Mouse (Mus musculus) embryonic facial prominence, embryonic 11.5 days (tissue): ENCODE data around the gene Mast4. TPM values are rescaled to one million over a fixed set of nuclear protein-coding genes. Genes with fewer than 3 reads are reported as not detected.

ENCODE experiments used
- ATAC-seq: fragments of 200-750 bp; cut with Nextera tagmentation; replicated peaks from 2 replicates; pipeline ENCODE4 v1.8.0; 2017; ENCODE audit warnings: low read depth; ENCODE audit not compliant: insufficient number of reproducible peaks, low FRiP score, low TSS enrichment
- DNase-seq: peaks from one replicate; pipeline ENCODE4 v3.0.0-alpha.2; 2015; ENCODE audit warnings: low spot score
- H3K27ac ChIP-seq: fragments of 300-500 bp; sonication (generic); replicated peaks from 2 replicates; pipeline ENCODE4 v1.5.1; 2014; ENCODE audit warnings: mild to moderate bottlenecking, low read depth, low read length, control low read depth
- H3K27me3 ChIP-seq: fragments of 300-500 bp; sonication (generic); 2 replicates; pipeline ENCODE4 v1.6.1; 2014; ENCODE audit warnings: mild to moderate bottlenecking, low read length, moderate library complexity, mixed read lengths; ENCODE audit not compliant: control insufficient read depth, insufficient read depth
- H3K36me3 ChIP-seq: fragments of 300-500 bp; sonication (generic); replicated peaks from 2 replicates; pipeline ENCODE4 v1.6.1; 2014; ENCODE audit warnings: low read depth, mild to moderate bottlenecking, low read length, moderate library complexity, mixed read lengths; ENCODE audit not compliant: control insufficient read depth, insufficient read depth
- H3K4me1 ChIP-seq: fragments of 300-500 bp; sonication (generic); 2 replicates; pipeline ENCODE4 v1.6.1; 2014; ENCODE audit warnings: low read length, mixed read lengths; ENCODE audit not compliant: control insufficient read depth, insufficient read depth
- H3K4me2 ChIP-seq: fragments of 300-500 bp; sonication (generic); 2 replicates; pipeline ENCODE4 v1.6.1; 2014; ENCODE audit warnings: low read depth, mild to moderate bottlenecking, control low read depth, low read length, moderate library complexity
- H3K4me3 ChIP-seq: fragments of 300-500 bp; sonication (generic); 2 replicates; pipeline ENCODE4 v1.5.1; 2014; ENCODE audit warnings: low read depth, low read length, control low read depth
- H3K9ac ChIP-seq: fragments of 300-500 bp; sonication (generic); replicated peaks from 2 replicates; pipeline ENCODE4 v1.6.1; 2014; ENCODE audit warnings: mild to moderate bottlenecking, control low read depth, low read length
- H3K9me3 ChIP-seq: fragments of 300-500 bp; sonication (generic); replicated peaks from 2 replicates; pipeline ENCODE4 v1.6.1; 2016; ENCODE audit warnings: mild to moderate bottlenecking, low read length, inconsistent platforms, mixed read lengths; ENCODE audit not compliant: control insufficient read depth
- WGBS: fragments of 180-500 bp; shearing (Covaris S2); extraction: QIAGEN DNeasy Blood & Tissue Kit; methylation state at CpG from one replicate; pipeline ENCODE4 v1.1.7; 2014; 5-methylcytosine and 5-hydroxymethylcytosine counted together
- polyA plus RNA-seq: library from polyadenylated mRNA; unstranded; fragments of >200 nt; fragmentation: Nextera tagmentation; extraction: Ambion mirVana; gene quantifications from 2 replicates; pipeline ENCODE4 v1.2.1, GENCODE M21; 2014

Mast4 gene
- polyA plus RNA-seq, 1 experiment from 2014 or later = 17.1 TPM

- H3K9me3 ChIP-seq = no peaks in the 10 kb centered on the region
- H3K4me3 ChIP-seq = no peak overlapping the region
- DNase-seq (no peak), ATAC-seq (no peak)
- H3K27me3 ChIP-seq = no peaks in the 10 kb centered on the region
- 79% methylated on average over 4 of the region's 4 CpGs for WGBS
- no peak overlapping the region for H3K27ac ChIP-seq
- H3K4me1 ChIP-seq = no peaks in the 10 kb centered on the region; the same call in 1 of the 2 replicates
- no peaks in the 10 kb centered on the region for H3K36me3 ChIP-seq
- H3K4me2 ChIP-seq = no peak overlapping the region
- no peak overlapping the region for H3K9ac ChIP-seq
These were observed 430.6 kb downstream of the Mast4 start for GRCm38 (mm10) chr13:102903689-102904088.

GRCm38 (mm10) chr13:102902123-102902522 lies 432.2 kb downstream of the Mast4 start:
- Histone ChIP-seq H3K36me3 (no peaks in the 10 kb centered on the region), H3K4me3 (no peak overlapping the region), H3K9ac (no peak overlapping the region), H3K27ac (no peak overlapping the region), H3K4me2 (no peak overlapping the region), H3K27me3 (no peaks in the 10 kb centered on the region), H3K9me3 (no peaks in the 10 kb centered on the region), H3K4me1 (no peaks in the 10 kb centered on the region; the same call in 1 of the 2 replicates)
- WGBS = 73% methylated on average over 7 of the region's 7 CpGs
- ATAC-seq (no peak), DNase-seq (no peak)

GRCm38 (mm10) chr13:102900531-102900930 lies 433.8 kb downstream of the Mast4 start:
- 77% methylated on average over 8 of the region's 8 CpGs for WGBS

GRCm38 (mm10) chr13:102900083-102900420 lies 434.2 kb downstream of the Mast4 start:
- DNase-seq (no peak), ATAC-seq (no peak)
- Histone ChIP-seq H3K9me3 (no peaks in the 10 kb centered on the region), H3K27ac (no peak overlapping the region), H3K9ac (no peak overlapping the region), H3K4me2 (no peak overlapping the region), H3K4me1 (no peaks in the 10 kb centered on the region; the same call in 1 of the 2 replicates), H3K36me3 (no peaks in the 10 kb centered on the region), H3K4me3 (no peak overlapping the region), H3K27me3 (no peaks in the 10 kb centered on the region)
- 50% methylated on average over 2 of the region's 2 CpGs for WGBS

More at GRCm38 (mm10) chr13:102900531-102900930, 433.8 kb downstream of the Mast4 start:
- ATAC-seq (no peak), DNase-seq (no peak)
- Histone ChIP-seq H3K36me3 (no peaks in the 10 kb centered on the region), H3K9me3 (no peaks in the 10 kb centered on the region), H3K27me3 (no peaks in the 10 kb centered on the region), H3K9ac (no peak overlapping the region), H3K4me1 (no peaks in the 10 kb centered on the region; the same call in 1 of the 2 replicates), H3K4me2 (no peak overlapping the region), H3K4me3 (no peak overlapping the region), H3K27ac (no peak overlapping the region)

DNA sequence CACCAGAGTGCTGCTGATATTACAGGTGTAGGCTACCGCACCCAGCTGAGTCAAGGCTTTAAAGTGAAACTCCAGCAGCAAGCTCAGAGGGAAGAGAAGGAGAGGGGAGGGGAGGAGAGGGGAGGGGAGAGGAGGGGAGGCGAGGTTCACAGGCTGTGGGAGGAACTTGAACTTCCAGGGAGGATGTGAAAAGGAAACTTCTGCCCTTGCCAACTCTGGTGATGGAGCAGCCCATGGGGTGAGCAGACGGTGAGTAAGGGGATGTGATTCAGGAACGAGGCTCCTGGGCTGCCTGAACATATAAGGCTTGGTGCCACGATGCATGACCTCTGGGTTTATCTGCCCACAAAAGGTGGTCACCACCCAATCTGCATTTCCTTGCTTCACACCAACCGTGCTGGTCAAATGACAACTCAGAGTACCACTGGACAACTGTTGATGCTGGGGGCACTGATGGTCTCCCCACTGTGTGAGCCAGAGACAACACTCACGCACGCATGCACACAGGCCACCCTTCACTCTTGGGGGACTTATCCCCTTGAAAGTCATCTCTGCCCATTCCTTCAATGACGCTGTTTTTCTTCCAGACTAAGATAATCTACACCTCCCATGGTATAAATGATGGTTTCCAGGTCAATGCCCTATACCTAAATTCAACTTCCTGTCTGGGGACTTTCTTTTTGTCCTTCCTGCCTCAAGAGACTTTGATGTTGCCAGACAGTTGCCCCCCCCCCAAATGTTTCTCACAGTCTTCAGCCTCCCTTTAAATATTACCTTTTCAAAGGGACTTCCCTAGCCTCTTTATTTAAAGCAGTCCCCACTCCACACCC lies 434.8 kb downstream of the Mast4 start:
- H3K27me3 ChIP-seq = no peaks in the 10 kb centered on the region
- ATAC-seq (no peak; the same call in 1 of the 2 replicates), DNase-seq (no peak)
- no peaks in the 10 kb centered on the region for H3K36me3 ChIP-seq
- H3K4me2 ChIP-seq = no peak overlapping the region
- H3K4me1 ChIP-seq = peaks cover 2% of the 10 kb centered on the region
- no peaks in the 10 kb centered on the region for H3K9me3 ChIP-seq
- H3K27ac ChIP-seq = no peak overlapping the region
- H3K4me3 ChIP-seq = no peak overlapping the region
- H3K9ac ChIP-seq = no peak overlapping the region
- 71% methylated on average over 9 of the region's 9 CpGs for WGBS

DNA sequence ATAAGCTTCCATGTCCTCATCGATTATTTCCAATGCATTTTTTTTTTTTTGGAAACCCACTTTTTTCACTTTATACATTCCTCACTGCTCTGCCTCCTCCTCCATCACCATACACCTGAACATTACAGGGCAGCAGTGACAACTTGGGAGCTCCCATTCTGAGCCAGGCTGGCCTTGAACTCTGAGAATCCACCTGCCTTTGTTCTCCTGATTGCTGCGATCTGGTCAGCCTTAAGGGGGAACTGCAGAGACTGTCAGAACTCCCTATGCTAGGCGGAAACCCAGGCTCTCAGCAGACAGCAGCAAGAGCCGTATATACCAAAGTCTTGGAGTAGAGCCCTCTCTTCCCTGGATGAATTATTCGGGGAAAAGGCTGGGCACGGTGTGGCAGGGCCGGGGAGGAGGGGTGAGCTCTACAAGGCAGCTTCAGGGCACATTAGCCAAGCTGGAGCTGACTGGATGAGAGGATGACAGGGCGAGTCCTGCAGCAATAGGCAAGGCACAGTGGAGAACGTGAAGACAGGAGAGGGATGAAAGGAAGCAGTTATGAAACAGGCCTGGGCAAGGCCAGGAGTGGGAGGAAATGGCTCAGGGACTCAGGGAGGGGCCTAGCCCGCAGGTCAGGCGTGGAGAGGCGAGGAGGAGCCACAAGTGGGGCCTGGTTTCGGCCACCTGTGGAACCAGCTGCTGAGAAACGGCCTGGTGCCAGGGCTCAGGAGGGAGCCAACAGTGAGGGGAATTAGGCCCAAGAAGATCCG lies 435.7 kb downstream of the Mast4 start:
- Histone ChIP-seq H3K9ac (no peak overlapping the region), H3K4me2 (no peak overlapping the region), H3K4me3 (no peak overlapping the region), H3K27me3 (no peaks in the 10 kb centered on the region), H3K4me1 (peaks cover 3% of the 10 kb centered on the region), H3K36me3 (no peaks in the 10 kb centered on the region), H3K27ac (no peak overlapping the region), H3K9me3 (no peaks in the 10 kb centered on the region)
- DNase-seq (no peak), ATAC-seq (peak; percentile 35)
- WGBS = 47% methylated on average over 15 of the region's 15 CpGs

DNA sequence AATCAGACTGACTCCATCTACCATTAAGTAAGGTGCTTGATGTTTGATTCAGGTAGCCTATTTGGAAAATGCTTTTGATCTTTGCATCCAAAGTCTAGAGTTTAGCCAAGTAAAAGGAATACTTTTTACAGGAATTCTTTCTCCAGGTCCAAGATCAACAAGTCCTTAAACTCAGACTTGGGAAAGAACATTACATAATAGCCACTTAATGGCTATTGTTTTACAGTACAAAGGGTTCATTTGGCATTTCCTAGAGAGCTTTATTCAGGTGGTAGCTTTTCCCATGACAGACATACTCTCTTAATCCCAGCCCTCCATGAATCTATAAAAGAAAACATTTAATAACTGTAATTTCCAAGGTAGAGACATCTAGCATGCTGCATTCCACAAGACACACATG lies 438.0 kb downstream of the Mast4 start:
- Histone ChIP-seq H3K4me1 (peaks cover 3% of the 10 kb centered on the region), H3K27me3 (no peaks in the 10 kb centered on the region), H3K9ac (no peak overlapping the region), H3K9me3 (no peaks in the 10 kb centered on the region), H3K4me3 (no peak overlapping the region), H3K27ac (no peak overlapping the region), H3K36me3 (no peaks in the 10 kb centered on the region), H3K4me2 (no peak overlapping the region)
- DNase-seq (no peak), ATAC-seq (no peak)

GRCm38 (mm10) chr13:102895894-102896293 lies 438.4 kb downstream of the Mast4 start:
- H3K27ac ChIP-seq = no peak overlapping the region
- no peaks in the 10 kb centered on the region for H3K36me3 ChIP-seq
- no peak overlapping the region for H3K4me2 ChIP-seq
- peaks cover 3% of the 10 kb centered on the region for H3K4me1 ChIP-seq
- no peaks in the 10 kb centered on the region for H3K27me3 ChIP-seq
- H3K4me3 ChIP-seq = no peak overlapping the region
- 59% methylated on average over 6 of the region's 6 CpGs for WGBS
- DNase-seq (no peak), ATAC-seq (no peak)
- no peak overlapping the region for H3K9ac ChIP-seq
- H3K9me3 ChIP-seq = no peaks in the 10 kb centered on the region
